Mouse (Mus musculus): Measurements from ENCODE around the gene Nlrc5. TPM values are rescaled to one million over a fixed set of nuclear protein-coding genes. Genes with fewer than 3 reads are reported as not detected.

The Nlrc5 gene
- polyA plus RNA-seq, 1 experiment from 2014 or later = 0.28 TPM

- no peaks in the 10 kb centered on the region for H3K36me3 ChIP-seq (ENCODE audit: control insufficient read depth, insufficient read depth, low read length)
- H3K4me3 ChIP-seq (replicated peaks; ENCODE audit: low read length) = no peak overlapping the region
- H3K27me3 ChIP-seq (ENCODE audit: control insufficient read depth, insufficient read depth, low read length) = no peaks in the 10 kb centered on the region
- H3K9ac ChIP-seq (ENCODE audit: low read length) = no peak overlapping the region
- no peaks in the 10 kb centered on the region for H3K4me1 ChIP-seq (ENCODE audit: control insufficient read depth, insufficient read depth, low read length)
- ATAC-seq (ENCODE audit: insufficient read depth, low FRiP score) = peak; percentile 33; the same call in 1 of the 2 replicates
- 59% methylated on average over 17 of the region's 17 CpGs for WGBS
- H3K27ac ChIP-seq (ENCODE audit: low read length) = no peak overlapping the region
- H3K9me3 ChIP-seq (replicated peaks; ENCODE audit: control insufficient read depth, low read length) = no peaks in the 10 kb centered on the region
- no peak overlapping the region for H3K4me2 ChIP-seq (ENCODE audit: low read depth, low read length)
These were observed 117.6 kb downstream of the Nlrc5 start for GRCm38 (mm10) chr8:94551471-94552422.

GRCm38 (mm10) chr8:94552696-94553095 is 118.5 kb downstream of the Nlrc5 start:
- Histone ChIP-seq H3K27me3 (ENCODE audit: control insufficient read depth, insufficient read depth, low read length) (no peaks in the 10 kb centered on the region), H3K4me2 (ENCODE audit: low read depth, low read length) (no peak overlapping the region), H3K4me1 (ENCODE audit: control insufficient read depth, insufficient read depth, low read length) (no peaks in the 10 kb centered on the region), H3K9ac (ENCODE audit: low read length) (no peak overlapping the region), H3K9me3 (replicated peaks; ENCODE audit: control insufficient read depth, low read length) (no peaks in the 10 kb centered on the region), H3K27ac (ENCODE audit: low read length) (no peak overlapping the region), H3K4me3 (replicated peaks; ENCODE audit: low read length) (no peak overlapping the region), H3K36me3 (ENCODE audit: control insufficient read depth, insufficient read depth, low read length) (no peaks in the 10 kb centered on the region)
- 82% methylated on average over 2 of the region's 2 CpGs for WGBS
- ATAC-seq (ENCODE audit: insufficient read depth, low FRiP score) = no peak

DNA sequence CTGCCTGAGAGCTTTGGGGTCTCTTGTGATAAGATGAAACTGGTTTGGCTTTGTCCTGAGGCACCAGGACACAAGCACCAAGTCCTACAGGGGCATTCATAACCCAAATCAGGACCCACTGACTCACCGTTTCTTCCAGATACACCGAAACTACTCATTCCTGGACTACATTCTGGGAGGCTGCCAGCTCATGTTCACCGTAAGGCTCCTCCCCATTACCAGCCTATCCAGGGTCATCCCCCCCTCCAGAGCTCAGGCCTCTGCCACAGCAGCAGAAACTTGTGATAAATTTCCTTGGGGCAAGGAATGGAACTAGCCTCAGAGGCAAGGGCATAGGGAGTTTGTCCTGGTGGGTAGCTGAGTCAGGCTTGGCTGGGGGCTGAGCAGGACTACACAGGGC is 123.1 kb downstream of the Nlrc5 start:
- WGBS = 70% methylated on average over 3 of the region's 3 CpGs

GRCm38 (mm10) chr8:94561256-94561655 is 127.1 kb downstream of the Nlrc5 start:
- H3K27ac ChIP-seq (ENCODE audit: low read length) = no peak overlapping the region
- no peak overlapping the region for H3K9ac ChIP-seq (ENCODE audit: low read length)
- no peaks in the 10 kb centered on the region for H3K4me1 ChIP-seq (ENCODE audit: control insufficient read depth, insufficient read depth, low read length)
- no peaks in the 10 kb centered on the region for H3K9me3 ChIP-seq (replicated peaks; ENCODE audit: control insufficient read depth, low read length)
- 58% methylated on average over 5 of the region's 5 CpGs for WGBS
- no peak for ATAC-seq (ENCODE audit: insufficient read depth, low FRiP score)
- H3K36me3 ChIP-seq (ENCODE audit: control insufficient read depth, insufficient read depth, low read length) = no peaks in the 10 kb centered on the region
- H3K4me3 ChIP-seq (replicated peaks; ENCODE audit: low read length) = no peak overlapping the region
- no peak overlapping the region for H3K4me2 ChIP-seq (ENCODE audit: low read depth, low read length)
- no peaks in the 10 kb centered on the region for H3K27me3 ChIP-seq (ENCODE audit: control insufficient read depth, insufficient read depth, low read length)

More for the DNA sequence above, 123.1 kb downstream of the Nlrc5 start:
- Histone ChIP-seq H3K4me2 (ENCODE audit: low read depth, low read length) (no peak overlapping the region), H3K9ac (ENCODE audit: low read length) (no peak overlapping the region), H3K27me3 (ENCODE audit: control insufficient read depth, insufficient read depth, low read length) (no peaks in the 10 kb centered on the region), H3K27ac (ENCODE audit: low read length) (no peak overlapping the region), H3K4me1 (ENCODE audit: control insufficient read depth, insufficient read depth, low read length) (no peaks in the 10 kb centered on the region), H3K4me3 (replicated peaks; ENCODE audit: low read length) (no peak overlapping the region), H3K36me3 (ENCODE audit: control insufficient read depth, insufficient read depth, low read length) (no peaks in the 10 kb centered on the region), H3K9me3 (replicated peaks; ENCODE audit: control insufficient read depth, low read length) (no peaks in the 10 kb centered on the region)
- ATAC-seq (ENCODE audit: insufficient read depth, low FRiP score) = no peak

DNA sequence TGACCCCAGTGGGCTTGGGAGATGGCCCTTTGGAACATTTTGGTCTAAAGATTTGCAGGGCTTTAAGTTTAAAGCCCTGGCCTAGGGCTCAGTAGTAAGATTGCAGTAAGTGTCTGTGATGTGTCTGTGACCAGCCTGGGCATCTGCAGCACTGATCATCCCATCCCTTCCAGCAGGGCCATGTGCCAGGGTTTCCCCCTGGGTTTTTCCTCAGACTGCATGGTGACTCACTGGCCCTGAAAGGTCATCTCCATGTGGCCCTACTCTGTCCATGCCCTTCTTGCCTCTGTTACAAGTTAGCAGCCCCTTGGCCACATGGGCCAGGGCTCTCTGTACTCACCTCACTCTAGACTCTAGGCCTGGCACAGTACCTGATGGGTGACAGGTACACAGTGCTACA is 130.3 kb downstream of the Nlrc5 start:
- Histone ChIP-seq H3K4me1 (ENCODE audit: control insufficient read depth, insufficient read depth, low read length) (no peaks in the 10 kb centered on the region), H3K27me3 (ENCODE audit: control insufficient read depth, insufficient read depth, low read length) (no peaks in the 10 kb centered on the region)

DNA sequence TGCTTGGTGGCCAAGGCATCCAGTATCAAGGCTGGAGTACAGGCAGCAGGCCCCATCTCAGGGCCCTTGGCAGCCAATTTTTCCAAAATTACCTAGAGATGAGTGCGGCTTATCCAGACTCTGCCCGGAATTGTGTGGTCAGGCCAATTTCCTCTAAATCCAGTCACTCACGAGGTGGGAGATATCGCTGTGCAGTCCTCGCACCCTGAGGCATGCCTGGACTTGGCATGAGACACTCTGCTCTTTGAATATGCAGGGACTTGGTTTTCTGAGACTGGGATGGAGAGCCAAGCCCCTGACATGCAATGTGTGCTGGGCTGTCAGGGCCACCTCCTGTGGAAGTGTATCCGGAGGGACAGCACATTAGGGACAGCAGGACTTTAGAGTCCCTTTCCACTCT is 131.9 kb downstream of the Nlrc5 start:
- no peak for ATAC-seq (ENCODE audit: insufficient read depth, low FRiP score)
- H3K27me3 ChIP-seq (ENCODE audit: control insufficient read depth, insufficient read depth, low read length) = no peaks in the 10 kb centered on the region
- 78% methylated on average over 6 of the region's 6 CpGs for WGBS
- no peaks in the 10 kb centered on the region for H3K9me3 ChIP-seq (replicated peaks; ENCODE audit: control insufficient read depth, low read length)
- no peak overlapping the region for H3K4me2 ChIP-seq (ENCODE audit: low read depth, low read length)
- H3K4me1 ChIP-seq (ENCODE audit: control insufficient read depth, insufficient read depth, low read length) = no peaks in the 10 kb centered on the region
- H3K9ac ChIP-seq (ENCODE audit: low read length) = no peak overlapping the region
- no peak overlapping the region for H3K4me3 ChIP-seq (replicated peaks; ENCODE audit: low read length)
- H3K27ac ChIP-seq (ENCODE audit: low read length) = no peak overlapping the region
- H3K36me3 ChIP-seq (ENCODE audit: control insufficient read depth, insufficient read depth, low read length) = no peaks in the 10 kb centered on the region

More for the DNA sequence above, 130.3 kb downstream of the Nlrc5 start:
- H3K9me3 ChIP-seq (replicated peaks; ENCODE audit: control insufficient read depth, low read length) = no peaks in the 10 kb centered on the region
- H3K27ac ChIP-seq (ENCODE audit: low read length) = no peak overlapping the region
- H3K9ac ChIP-seq (ENCODE audit: low read length) = no peak overlapping the region
- H3K4me2 ChIP-seq (ENCODE audit: low read depth, low read length) = no peak overlapping the region
- H3K36me3 ChIP-seq (ENCODE audit: control insufficient read depth, insufficient read depth, low read length) = no peaks in the 10 kb centered on the region
- no peak for ATAC-seq (ENCODE audit: insufficient read depth, low FRiP score)
- no peak overlapping the region for H3K4me3 ChIP-seq (replicated peaks; ENCODE audit: low read length)

DNA sequence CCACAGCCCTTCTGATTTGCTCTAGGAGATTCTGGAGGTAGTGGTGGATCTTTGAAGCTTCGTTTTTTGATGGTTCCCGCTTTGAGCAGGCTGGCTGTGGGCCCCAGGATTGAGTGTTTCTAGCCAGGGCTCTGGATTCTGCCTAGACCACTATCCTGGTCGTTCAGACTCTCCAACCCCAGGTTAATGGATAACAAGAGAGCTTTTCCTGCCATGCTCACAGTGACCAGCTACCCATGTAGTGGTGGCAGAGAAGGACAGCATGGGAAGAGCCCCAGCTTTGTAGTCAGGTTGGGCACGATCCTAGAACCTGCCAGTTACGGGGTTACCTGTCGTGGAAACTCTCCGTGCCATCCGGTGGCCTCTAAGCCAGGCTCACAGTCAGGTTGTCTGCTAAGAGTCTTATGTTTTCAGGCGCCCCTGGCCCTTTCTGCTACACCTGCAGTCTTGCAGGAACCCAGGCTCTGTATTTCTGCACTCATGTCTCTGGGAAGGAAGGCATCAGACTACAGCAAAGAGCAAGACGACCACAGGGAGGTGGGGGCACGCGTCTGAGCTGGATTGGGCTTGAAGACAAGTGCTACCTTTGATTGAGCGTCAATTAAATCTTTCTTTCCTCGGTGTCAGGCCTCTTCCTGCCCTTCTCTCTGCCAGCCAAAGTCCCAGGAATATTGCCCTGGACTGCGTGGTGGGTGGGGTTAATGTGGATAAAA is 132.4 kb downstream of the Nlrc5 start:
- Histone ChIP-seq H3K4me3 (replicated peaks; ENCODE audit: low read length) (no peak overlapping the region), H3K9ac (ENCODE audit: low read length) (no peak overlapping the region), H3K9me3 (replicated peaks; ENCODE audit: control insufficient read depth, low read length) (no peaks in the 10 kb centered on the region), H3K36me3 (ENCODE audit: control insufficient read depth, insufficient read depth, low read length) (no peaks in the 10 kb centered on the region), H3K4me1 (ENCODE audit: control insufficient read depth, insufficient read depth, low read length) (no peaks in the 10 kb centered on the region), H3K27ac (ENCODE audit: low read length) (no peak overlapping the region), H3K4me2 (ENCODE audit: low read depth, low read length) (no peak overlapping the region), H3K27me3 (ENCODE audit: control insufficient read depth, insufficient read depth, low read length) (no peaks in the 10 kb centered on the region)
- no peak for ATAC-seq (ENCODE audit: insufficient read depth, low FRiP score)
- WGBS = 56% methylated on average over 15 of the region's 15 CpGs

- no peaks in the 10 kb centered on the region for H3K4me1 ChIP-seq (ENCODE audit: control insufficient read depth, insufficient read depth, low read length)
- no peaks in the 10 kb centered on the region for H3K36me3 ChIP-seq (ENCODE audit: control insufficient read depth, insufficient read depth, low read length)
- H3K9ac ChIP-seq (ENCODE audit: low read length) = no peak overlapping the region
- H3K4me2 ChIP-seq (ENCODE audit: low read depth, low read length) = no peak overlapping the region
- no peak for ATAC-seq (ENCODE audit: insufficient read depth, low FRiP score)
- no peaks in the 10 kb centered on the region for H3K27me3 ChIP-seq (ENCODE audit: control insufficient read depth, insufficient read depth, low read length)
- no peak overlapping the region for H3K27ac ChIP-seq (ENCODE audit: low read length)
- H3K4me3 ChIP-seq (replicated peaks; ENCODE audit: low read length) = no peak overlapping the region
- H3K9me3 ChIP-seq (replicated peaks; ENCODE audit: control insufficient read depth, low read length) = no peaks in the 10 kb centered on the region
- 71% methylated on average over 8 of the region's 8 CpGs for WGBS
These were observed 133.1 kb downstream of the Nlrc5 start for GRCm38 (mm10) chr8:94567159-94567849.

DNA sequence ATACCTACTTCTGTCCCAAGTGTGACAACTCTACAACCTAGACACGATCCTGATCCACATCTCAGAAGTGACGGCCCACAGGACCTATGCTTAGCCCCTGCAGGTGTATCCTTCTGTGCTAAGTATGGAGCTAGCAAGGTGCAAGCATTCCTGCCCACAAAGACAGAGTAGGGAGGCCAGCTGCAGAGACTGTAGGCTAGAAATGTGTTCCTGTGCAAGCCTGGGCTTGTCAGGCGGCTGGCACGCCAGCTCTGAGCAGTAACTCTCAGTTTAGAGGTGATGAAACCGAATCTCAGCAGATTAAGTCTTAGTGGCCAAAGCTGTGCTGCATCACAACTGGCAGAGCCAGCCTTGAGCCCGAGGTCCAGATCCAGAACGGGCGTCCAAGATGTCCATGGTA is 133.9 kb downstream of the Nlrc5 start:
- Histone ChIP-seq H3K27ac (ENCODE audit: low read length) (no peak overlapping the region), H3K36me3 (ENCODE audit: control insufficient read depth, insufficient read depth, low read length) (no peaks in the 10 kb centered on the region), H3K4me2 (ENCODE audit: low read depth, low read length) (no peak overlapping the region), H3K27me3 (ENCODE audit: control insufficient read depth, insufficient read depth, low read length) (no peaks in the 10 kb centered on the region), H3K4me3 (replicated peaks; ENCODE audit: low read length) (no peak overlapping the region), H3K4me1 (ENCODE audit: control insufficient read depth, insufficient read depth, low read length) (no peaks in the 10 kb centered on the region), H3K9ac (ENCODE audit: low read length) (no peak overlapping the region), H3K9me3 (replicated peaks; ENCODE audit: control insufficient read depth, low read length) (no peaks in the 10 kb centered on the region)
- no peak for ATAC-seq (ENCODE audit: insufficient read depth, low FRiP score)
- 79% methylated on average over 8 of the region's 8 CpGs for WGBS

All from stomach, embryonic 16.5 days (tissue).